Mouse (Mus musculus) T-cell, adult 2 months (primary cell): ENCODE data around the gene Tomm40l.

ENCODE experiments used
- DNase-seq: peaks from one replicate; pipeline ENCODE4 v3.0.0; 2022; ENCODE audit warnings: low spot score

Tomm40l gene

DNA sequence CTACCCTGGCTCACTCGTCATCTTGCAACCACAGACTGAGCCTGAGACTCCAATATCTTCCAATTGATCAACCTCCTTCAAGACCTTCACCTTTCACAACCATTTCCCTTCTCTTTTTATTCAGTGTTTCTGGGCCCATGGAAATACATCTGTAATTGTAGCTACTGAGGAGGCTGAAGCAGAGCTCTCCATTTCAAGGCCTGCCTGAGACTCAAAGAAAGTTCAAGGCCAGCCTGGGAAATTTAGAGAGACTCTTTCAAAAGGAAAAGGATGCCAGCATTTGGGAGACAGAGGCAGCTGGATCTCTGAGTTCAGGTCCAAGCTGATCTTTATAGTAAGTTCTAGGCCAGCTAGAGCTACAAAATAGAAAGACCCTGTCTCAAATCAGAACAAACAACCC is 5.6 kb upstream of the Tomm40l start:
- DNase-seq: no peak

GRCm38 (mm10) chr1:171226780-171227179 is 4.5 kb upstream of the Tomm40l start:
- DNase-seq: no peak

DNA sequence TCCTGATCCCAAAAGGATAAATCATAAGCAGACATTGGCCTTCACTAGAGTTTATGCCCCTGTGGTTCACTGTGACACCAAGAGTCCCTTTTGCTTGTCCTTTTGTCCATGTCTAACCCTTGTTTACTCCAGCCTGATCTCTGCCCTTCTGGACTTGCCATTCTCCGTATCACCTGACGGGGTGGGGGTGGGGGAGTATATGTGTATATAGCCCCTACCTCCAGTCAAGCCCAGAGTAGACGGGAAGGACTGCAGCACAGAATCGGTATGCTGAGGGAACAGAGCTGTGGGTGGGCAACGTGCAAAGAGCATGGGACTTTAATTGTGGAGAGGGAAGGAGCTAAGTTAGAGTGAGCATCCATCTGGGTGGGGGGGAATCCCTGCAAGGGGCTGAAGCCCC is 2.5 kb upstream of the Tomm40l start, which contains the start of gene Apoa2:
TSS of gene Apoa2 (plus strand) at position 198 of the 400 bp plus-strand sequence.
- no peak for DNase-seq

GRCm38 (mm10) chr1:171223796-171224195 is 1.5 kb upstream of the Tomm40l start:
- DNase-seq: no peak

DNA sequence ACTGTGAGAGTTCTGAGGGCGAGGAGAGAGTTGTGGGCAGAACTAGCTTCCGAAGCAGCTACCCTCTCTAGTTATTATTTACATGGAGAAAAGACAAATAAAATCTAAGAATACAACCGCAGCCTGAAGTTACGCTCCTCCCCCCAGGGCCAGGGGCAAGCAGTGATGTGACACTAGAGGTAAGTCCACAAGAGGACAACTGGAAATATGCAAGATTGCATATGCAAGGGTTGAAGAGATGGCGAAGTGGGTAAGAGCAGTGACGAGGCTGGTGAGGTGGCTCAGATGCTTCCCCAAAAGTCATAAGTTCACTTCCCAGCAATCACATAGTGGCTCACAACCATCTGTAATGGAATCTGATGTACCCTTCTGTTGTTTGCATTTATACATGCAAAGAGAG is 854 bp upstream of the Tomm40l start:
- DNase-seq: no peak

DNA sequence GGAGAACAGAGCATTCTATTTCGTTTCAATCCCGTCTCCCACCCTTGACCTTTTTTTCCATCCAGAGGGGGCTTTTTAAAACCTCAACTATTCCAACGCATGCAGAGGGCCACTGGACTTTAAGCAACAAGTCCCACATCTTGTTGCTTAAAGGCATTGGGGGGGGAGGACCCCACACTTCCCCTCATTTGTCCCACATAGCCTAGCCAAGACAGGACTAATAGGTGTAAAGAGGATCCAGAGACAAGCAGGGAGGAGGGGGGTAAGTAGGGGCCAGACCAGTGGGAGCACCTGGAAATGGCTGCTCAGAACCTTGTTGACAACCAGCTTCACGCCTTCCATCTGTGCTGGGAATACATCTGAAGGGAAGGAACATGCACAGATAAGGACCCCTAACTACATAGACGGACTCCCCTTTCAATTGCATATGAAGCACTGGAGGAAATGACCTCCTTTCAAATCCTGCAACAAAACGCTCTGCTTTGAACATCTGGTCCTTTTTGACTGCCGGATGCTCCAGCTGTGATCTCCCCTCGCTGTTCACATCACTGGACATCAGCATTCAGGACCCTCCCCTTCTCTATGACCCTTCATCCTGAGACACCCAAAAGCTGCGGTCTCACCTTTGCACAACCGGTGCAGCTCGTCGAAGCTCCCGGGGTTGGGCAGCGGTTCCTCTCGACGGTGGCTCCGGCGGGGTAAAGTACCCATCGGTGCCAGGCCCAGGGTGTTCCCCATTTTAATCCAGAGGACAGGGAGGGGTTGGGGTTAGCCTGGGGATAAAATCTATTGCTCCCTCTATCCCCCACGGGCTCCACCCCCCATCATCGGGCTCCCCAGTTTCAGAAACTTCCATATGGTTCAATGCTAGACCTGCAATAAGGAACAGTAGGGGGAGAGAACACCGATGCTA is 777 bp downstream of the Tomm40l start:
- no peak for DNase-seq

DNA sequence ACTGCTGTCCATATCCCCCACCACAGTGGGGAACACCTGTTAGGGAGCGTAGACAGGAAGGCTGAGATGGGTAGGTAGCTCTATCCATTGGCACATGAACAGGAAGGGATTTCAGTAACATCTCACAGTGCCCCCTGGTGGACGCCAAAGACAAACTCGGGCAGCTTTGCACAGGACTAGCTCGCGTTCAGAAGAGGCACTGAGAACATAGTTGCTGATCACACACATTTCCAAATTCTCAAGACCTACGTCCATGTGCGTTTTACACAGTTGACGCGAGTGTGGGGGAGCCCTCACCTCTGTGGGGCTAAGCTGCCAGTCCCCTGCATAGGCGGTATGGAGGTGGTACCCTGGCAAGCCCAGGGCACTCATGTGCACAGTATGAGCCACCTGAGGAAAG is 1.4 kb downstream of the Tomm40l start:
- DNase-seq: peak; percentile 77

DNA sequence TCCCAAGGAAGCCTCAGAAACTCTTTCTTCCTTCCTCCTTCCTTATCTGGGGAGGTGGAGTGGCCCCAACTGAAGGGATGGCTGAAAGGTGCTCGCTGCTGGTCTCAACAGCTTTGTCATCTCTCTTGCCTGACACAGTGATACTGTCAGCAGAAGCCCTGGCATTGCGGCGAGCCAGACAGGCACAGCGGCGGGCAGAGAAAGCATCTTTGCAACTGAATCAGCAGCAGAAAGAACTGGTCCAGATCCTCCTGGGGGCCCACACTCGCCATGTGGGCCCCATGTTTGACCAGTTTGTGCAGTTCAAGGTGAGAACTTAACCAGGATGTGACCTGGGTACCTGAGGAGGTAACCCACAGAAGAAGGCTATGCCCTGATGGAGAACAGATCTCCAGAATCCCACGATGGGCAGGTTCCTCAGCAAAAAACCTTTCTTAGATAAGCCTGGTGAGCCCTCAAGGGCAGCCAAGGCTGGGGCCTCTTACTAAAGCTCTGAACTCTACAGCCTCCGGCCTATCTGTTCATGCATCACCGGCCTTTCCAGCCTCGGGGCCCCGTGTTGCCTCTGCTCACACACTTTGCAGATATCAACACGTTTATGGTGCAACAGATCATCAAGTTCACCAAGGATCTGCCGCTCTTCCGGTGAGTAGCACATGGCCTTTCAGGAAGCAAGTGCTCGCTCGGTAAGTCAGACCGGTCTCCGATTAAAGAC is 5.9 kb downstream of the Tomm40l start:
- no peak for DNase-seq

- no peak for DNase-seq
Measured at GRCm38 (mm10) chr1:171213801-171214496, 8.4 kb downstream of the Tomm40l start, which contains the start of gene Nr1i3. Nr1i3 (plus strand) TSS chr1:171213970.

DNA sequence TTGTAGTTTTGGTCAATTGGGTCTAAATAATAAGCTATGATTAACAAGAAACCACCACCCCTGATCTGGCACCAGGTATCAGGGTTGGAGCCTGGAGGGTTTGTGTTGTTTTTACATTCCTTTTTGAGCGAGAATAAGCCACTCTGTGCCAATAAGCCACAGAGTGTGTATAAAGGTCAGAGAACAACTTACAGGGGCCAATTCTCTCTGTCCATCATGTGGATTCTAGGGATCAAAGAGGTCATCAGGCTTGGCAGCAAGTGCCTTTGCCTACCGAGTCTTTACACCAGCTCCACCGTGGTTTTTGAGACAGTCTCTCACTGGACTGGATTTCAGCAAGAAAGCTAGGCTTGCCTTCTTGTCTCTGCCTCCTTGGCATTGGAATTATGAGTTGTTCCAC is 9.5 kb downstream of the Tomm40l start:
- no peak for DNase-seq

- DNase-seq: no peak
Measured at GRCm38 (mm10) chr1:171209409-171209808, 12.9 kb downstream of the Tomm40l start.

- no peak for DNase-seq
Measured at GRCm38 (mm10) chr1:171205704-171206493, 16.4 kb downstream of the Tomm40l start.

DNA sequence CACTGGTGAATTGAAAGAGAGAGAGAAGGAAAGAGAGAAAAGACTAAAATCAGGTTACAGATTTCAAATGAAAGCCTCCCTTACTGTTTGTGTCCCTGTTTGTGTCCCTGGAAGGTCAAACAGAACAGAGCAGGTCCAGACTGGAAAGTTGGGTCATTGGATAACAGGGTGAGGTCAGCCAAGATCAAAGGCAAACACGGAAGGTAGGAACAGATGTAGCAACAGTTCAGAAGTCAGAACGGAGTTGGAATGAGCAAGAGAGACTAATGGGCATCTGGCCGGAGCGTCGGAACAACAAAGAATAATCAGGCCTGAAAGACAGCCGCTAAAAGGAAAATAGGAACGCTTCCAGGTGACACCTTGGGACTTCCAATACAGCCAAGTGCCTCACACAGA is 18.1 kb downstream of the Tomm40l start:
- no peak for DNase-seq

DNA sequence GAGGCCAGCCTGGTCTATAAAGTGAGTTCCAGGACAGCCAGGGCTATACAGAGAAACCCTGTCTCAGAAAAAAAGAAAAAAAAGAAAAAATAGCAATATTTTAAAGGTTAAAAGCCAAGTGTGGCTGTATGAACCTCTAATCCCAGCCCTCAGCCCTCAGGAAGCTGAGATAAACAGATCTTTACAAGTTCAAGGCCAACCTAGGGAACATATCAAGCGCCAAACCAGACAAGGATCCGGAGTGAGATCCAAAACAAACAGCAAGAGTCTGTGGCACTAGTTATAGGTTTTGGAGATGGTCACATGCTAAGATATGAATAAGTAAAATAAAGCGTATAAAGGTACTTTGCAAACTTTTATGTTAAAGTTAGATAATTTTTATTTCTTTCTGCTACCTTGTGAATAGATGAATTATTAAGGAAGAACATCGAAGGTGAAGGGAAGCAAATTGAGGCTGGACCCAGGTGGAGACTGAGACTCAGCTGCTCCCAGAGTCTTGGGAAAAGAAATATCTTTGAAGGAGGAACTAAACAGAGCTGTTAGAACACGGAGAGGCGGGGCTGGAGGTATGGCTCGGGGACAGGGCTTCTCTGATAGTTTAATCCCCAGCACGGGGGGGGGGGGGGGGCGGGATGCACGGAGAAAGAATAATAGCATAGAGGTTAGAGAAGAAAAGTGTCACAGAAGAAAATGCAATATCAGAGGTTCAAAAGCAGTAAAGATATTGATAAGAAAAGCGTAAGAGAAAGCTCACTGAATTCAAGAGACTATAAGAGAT is 18.7 kb downstream of the Tomm40l start:
- DNase-seq: no peak

DNA sequence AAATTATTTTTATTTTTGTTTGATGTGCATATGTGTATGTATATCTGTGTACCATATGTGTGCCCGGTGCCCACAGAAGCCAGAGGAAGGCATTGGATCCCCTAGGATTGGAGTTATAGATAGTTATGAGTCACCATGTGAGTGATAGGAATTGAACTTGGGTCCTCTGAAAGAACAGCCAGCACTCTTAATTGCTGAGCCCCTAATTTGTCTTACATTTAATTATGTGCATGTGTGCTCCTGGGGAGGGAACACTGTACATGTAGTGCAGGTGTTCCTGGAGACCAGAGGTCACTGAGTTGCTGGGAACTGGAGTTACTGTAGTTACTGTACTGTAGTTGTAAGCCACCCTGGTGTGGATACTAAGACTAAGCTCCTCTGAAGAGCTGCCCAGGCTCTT is 21.5 kb downstream of the Tomm40l start:
- DNase-seq: no peak

DNA sequence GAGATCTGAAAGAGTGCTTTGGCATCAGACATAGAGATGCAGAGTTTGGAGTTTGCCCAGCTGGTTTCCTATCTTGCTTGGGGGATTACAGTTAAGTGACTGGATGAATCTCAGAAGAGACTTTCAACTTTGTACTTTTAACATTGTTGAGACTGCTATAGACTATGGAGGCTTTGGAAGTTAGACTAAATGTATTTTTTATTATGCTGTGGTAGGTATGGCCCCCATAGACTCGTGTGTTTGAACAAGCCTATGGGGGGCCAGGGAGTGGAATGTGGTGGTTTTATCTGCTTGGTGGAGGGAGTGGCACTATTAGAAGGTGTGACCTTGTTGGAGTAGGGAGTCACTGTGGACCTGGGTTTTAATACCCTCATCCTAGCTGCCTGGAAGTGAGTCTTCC is 22.8 kb downstream of the Tomm40l start:
- no peak for DNase-seq

GRCm38 (mm10) chr1:171195887-171196397 is 26.4 kb downstream of the Tomm40l start, which contains the start of gene Pcp4l1:
Pcp4l1 (minus strand) TSS chr1:171196268.
- no peak for DNase-seq

GRCm38 (mm10) chr1:171195046-171195822 is 27.1 kb downstream of the Tomm40l start:
- no peak for DNase-seq

- DNase-seq: no peak
Measured at GRCm38 (mm10) chr1:171193911-171194830, 28.1 kb downstream of the Tomm40l start.
